Mouse (Mus musculus): ENCODE measurements at regions not wholly inside any gene's neighbourhood (a gene's known extent, or its start where the extent isn't known, plus 50 kb on each side); places are given as distances from the start of the nearest gene placed in this dataset.
"Not testable (repeated sequence)": the region's sequence is repeated elsewhere in the genome, so short reads cannot be mapped to it uniquely, and the experiment has no call there.

GRCm38 (mm10) chr16:12516834-12517685 lies 533.1 kb downstream of the Shisa9 start:
- DNase-seq (ENCODE audit: low spot score in 2 of 2) = no peak

- DNase-seq (ENCODE audit: low spot score in 2 of 2) = no peak
These were observed 534.4 kb downstream of the Shisa9 start for GRCm38 (mm10) chr16:12518264-12518663.

GRCm38 (mm10) chr16:12521711-12522476 lies 538.0 kb downstream of the Shisa9 start:
- no peak for DNase-seq (ENCODE audit: low spot score in 2 of 2)

GRCm38 (mm10) chr16:12548462-12548861 lies 561.0 kb upstream of the Ercc4 start:
- DNase-seq (ENCODE audit: low spot score in 2 of 2) = no peak

DNA sequence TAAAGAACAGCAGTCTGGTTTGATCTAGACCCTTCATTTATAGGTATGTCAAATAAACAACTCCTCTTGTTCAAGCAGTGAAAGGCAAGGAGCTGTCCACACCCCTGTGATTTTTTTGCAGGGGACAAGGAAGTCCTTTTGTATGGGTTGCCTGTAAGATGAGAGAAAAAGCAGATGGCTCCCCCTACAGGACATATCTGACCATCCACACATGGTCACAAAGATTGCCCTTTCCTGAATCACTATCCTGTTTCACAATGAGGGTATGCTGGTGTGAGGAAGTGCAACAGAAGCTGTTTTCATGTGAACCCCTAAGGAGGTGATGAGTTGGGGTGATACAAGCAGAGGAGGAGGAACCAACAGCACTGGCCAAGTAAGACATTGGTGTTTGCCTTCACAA lies 520.6 kb upstream of the Ercc4 start:
- no peak for DNase-seq (ENCODE audit: low spot score in 2 of 2)

GRCm38 (mm10) chr16:12608259-12608658 lies 501.2 kb upstream of the Ercc4 start:
- no peak for DNase-seq (ENCODE audit: low spot score in 2 of 2)

- no peak for DNase-seq (ENCODE audit: low spot score in 2 of 2)
These were observed 498.4 kb upstream of the Ercc4 start for GRCm38 (mm10) chr16:12611106-12611505.

GRCm38 (mm10) chr16:12617781-12618180 lies 491.7 kb upstream of the Ercc4 start:
- no peak for DNase-seq (ENCODE audit: low spot score in 2 of 2)

DNA sequence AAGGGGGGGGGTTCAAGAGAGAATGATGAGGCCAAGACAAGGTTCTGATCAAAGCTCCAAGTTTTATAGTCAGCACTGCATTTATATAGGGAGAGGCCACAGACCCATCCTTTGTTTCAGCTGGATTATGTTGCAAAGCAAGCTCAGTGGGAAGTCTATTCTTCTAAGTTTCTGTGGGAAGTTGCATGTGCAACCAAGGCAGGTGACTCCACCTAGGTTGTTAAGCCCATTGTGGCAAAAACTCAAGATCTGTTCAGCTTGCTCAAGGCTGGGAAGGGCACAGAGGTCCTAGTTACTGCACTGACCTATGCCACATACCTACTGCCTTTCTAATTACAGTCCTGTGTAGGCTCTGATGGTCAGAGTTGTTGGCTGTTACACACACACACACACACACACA lies 477.0 kb upstream of the Ercc4 start:
- DNase-seq (ENCODE audit: low spot score in 2 of 2) = no peak

- DNase-seq (ENCODE audit: low spot score in 2 of 2) = no peak
These were observed 470.4 kb upstream of the Ercc4 start for GRCm38 (mm10) chr16:12638971-12639640.

DNA sequence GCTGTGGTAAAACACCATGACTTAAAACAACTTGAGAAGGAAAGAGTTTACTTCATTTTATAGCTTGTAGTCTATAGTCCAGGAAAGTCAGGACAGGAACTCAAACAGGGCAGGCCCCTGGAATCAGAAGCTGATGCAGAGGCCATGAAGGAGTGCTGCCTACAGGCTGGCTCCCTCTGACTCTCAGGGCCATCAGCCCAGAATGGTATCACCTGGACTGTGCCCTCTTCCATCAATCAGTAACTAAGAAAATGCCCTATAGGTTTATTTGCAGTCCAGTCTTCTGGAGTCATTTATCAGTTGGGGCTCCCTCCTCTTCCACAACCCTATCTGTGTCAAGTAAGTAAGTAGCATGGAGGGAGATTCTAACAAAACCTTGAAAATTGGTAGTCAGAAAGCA lies 466.4 kb upstream of the Ercc4 start:
- DNase-seq (ENCODE audit: low spot score in 2 of 2) = no peak

DNA sequence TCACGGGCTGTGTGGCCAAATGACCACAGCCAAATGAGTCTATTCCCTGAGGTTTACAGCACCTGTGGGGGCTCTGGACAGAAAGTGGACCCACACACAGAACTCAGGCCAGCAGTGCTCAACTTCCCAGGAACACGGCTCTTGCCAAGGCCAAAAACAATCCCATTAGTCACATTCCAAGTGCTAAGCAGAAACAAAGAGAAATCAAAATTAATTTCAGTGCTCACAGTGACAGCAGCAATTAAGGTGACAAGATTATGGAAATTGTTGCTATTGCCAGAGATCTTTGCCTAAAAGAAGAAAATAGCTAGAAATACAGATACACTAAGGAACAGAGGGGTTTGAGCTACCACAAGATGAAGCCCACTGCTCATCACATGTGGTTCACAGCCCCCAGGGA lies 464.9 kb upstream of the Ercc4 start:
- no peak for DNase-seq (ENCODE audit: low spot score in 2 of 2)

- DNase-seq (ENCODE audit: low spot score in 2 of 2) = no peak
These were observed 457.3 kb upstream of the Ercc4 start for GRCm38 (mm10) chr16:12652180-12652579.

DNA sequence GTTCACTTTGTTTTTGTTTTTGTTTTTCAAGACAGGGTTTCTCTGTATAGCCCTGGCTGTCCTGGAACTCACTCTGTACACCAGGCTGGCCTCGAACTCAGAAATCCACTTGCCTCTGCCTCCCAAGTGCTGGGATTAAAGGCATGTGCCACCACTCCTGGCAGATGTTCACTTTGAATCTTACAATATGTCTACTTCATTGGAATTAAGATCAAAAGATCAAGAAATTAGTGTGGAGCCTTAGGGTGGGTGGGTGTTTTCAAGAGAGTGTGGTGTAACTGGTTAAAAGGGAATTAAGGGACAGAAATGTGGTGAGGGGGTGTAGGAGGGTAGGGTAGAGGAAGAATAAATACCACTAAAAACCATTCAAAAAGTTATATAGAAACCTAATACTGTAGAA lies 435.8 kb upstream of the Ercc4 start:
- DNase-seq (ENCODE audit: low spot score in 2 of 2) = not testable (repeated sequence)

GRCm38 (mm10) chr16:12681474-12681873 lies 428.0 kb upstream of the Ercc4 start:
- no peak for DNase-seq (ENCODE audit: low spot score in 2 of 2)

GRCm38 (mm10) chr16:12685816-12686215 lies 423.7 kb upstream of the Ercc4 start:
- no peak for DNase-seq (ENCODE audit: low spot score in 2 of 2)

DNA sequence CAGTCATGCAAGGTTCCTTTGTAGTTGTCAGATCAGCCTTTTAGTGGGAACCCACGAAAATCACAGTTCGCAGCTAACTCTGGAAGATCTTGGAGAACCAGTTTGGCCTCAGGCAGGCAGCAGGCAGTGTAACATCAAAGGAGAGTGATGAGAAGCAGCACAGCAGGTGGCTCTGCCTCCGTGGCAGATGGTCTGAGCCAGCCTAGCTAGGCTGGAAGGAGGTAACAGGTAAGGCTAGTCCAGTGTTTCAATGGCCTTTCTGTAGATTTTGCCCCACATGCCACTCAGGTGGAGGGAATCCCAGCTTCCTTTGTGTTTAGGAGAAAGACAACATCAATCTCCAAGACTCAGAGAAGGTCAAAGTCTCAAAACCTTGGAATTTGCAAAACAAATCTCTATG lies 417.7 kb upstream of the Ercc4 start:
- no peak for DNase-seq (ENCODE audit: low spot score in 2 of 2)

DNA sequence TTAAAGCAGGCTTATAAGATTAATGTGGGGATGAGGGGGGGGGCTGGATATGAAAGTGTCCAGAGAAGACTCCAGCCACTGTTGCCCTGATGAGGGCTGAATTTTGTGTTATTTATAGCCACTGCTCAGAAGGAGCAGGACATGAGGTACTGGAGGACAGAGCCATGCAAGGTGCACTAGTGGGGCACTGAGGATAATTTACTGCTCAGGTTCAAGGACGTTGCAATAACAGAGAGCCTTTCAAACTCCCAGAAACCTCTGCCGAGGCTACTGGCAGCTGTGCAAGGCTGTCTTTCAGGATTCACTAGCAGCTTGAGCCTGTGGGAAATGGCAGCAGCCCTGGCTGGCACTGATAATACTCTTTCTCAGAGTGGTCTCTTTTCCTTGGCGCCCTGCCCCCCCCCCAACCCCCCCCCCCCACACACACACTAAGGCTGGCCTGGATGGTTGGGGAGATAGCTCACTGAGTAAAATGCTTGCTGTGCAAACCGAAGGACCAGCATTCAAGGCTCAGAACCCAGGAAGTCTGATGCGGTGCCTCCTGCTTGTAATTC lies 416.7 kb upstream of the Ercc4 start:
- no peak for DNase-seq (ENCODE audit: low spot score in 2 of 2)

GRCm38 (mm10) chr16:12693346-12693745 lies 416.1 kb upstream of the Ercc4 start:
- no peak for DNase-seq (ENCODE audit: low spot score in 2 of 2)

DNA sequence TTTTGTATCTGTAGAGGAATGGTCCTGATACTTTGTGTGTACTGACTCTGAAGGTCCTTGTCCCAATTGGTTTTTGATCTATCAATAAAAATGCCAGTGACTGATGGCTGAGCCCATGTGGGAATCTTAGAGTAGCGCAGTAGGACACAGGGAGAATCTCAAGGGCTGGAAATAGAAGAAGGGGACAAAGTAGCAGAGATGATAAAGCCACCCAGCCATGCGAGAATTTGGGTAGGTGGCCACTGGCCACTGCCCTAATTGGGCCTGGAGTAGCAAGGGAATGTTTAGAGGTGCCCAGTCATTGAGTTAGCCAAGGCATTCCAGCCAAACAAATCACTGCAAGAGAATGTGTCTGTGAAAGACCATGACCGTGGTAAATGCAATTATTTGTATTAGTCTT lies 414.8 kb upstream of the Ercc4 start:
- no peak for DNase-seq (ENCODE audit: low spot score in 2 of 2)

GRCm38 (mm10) chr16:12696939-12697621 lies 412.4 kb upstream of the Ercc4 start:
- no peak for DNase-seq (ENCODE audit: low spot score in 2 of 2)

DNA sequence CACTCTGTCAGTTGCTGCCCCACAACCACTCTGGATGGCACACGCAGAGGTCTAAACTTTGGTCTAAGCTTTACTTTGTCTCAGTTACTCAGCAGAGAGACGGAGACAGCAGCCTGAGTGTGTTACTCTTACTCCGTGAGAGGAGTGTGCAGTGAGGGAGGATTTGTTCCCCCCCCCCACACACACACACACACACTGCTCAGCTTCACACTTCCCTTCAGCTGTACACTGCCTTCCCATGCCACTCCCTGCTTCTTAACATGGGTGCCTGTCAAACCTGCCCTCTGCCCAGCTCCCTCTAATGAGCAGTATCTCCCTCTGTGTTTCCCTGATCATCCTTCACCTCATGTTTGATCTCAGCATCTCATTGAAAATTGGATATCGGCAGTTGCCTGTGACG lies 409.9 kb upstream of the Ercc4 start:
- no peak for DNase-seq (ENCODE audit: low spot score in 2 of 2)

Data from urinary bladder, adult 18-20 months (tissue).